Mouse (Mus musculus): ENCODE results near the gene Wwtr1. TPM values are rescaled to one million over a fixed set of nuclear protein-coding genes. Genes with fewer than 3 reads are reported as not detected.

Wwtr1 gene
- polyA plus RNA-seq, 1 experiment from 2014 or later, result 20.4 TPM

DNA sequence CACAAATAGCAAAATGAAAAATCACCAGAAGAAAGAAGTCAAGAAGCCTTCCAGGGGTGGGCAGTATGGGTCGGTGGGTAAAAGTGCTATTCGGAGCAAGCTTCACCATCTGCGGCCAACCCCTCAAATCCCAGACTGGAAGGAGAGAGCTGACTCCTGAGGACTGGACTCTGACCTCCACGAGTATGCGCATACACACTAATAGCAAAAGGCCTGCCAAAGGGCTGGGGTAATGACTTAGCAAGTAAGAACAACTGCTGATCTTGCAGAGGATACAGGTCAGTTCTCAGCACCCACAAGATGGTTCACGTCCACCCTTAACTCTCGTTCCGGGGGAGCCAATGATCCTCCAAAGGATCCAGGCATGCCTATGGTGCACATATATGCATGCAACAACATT is 101.3 kb downstream of the Wwtr1 start:
- ATAC-seq (replicated peaks; ENCODE audit: low FRiP score, low TSS enrichment, low read depth) (no peak), DNase-seq (ENCODE audit: low spot score) (no peak)
- 91% methylated on average over 8 of the region's 8 CpGs for WGBS
- Histone ChIP-seq H3K27me3 (replicated peaks; ENCODE audit: control insufficient read depth, insufficient read depth, low read length) (no peaks in the 10 kb centered on the region), H3K9ac (ENCODE audit: low read length) (no peak overlapping the region), H3K4me3 (ENCODE audit: low read depth, low read length) (no peak overlapping the region), H3K4me1 (replicated peaks; ENCODE audit: control insufficient read depth, insufficient read depth, low read length) (peaks cover 17% of the 10 kb centered on the region), H3K27ac (ENCODE audit: low read depth) (no peak overlapping the region), H3K4me2 (ENCODE audit: low read length) (no peak overlapping the region), H3K36me3 (ENCODE audit: control insufficient read depth, insufficient read depth, low read length) (peaks cover 9% of the 10 kb centered on the region; the same call in 1 of the 2 replicates), H3K9me3 (ENCODE audit: control insufficient read depth, low read length) (no peaks in the 10 kb centered on the region)

DNA sequence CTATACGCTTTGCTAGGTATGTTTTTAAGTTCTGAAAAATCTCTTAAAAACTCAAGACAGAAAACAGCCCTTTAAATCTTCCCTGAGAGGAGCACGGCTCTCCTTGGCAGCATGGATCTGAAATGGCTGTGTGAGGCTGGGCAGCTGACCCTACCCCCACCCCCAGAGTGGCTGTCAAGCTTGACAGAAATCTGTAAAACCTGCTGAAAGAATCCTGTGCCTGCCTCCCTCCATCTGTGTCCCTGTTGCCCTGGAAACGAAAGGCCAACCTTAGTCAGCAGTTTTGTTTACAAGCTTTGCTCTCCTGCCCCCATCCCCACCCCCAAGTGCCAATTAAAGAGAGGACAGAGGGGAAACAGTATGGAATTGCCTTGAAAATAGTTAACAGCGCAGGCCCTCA is 103.3 kb downstream of the Wwtr1 start:
- H3K9ac ChIP-seq (ENCODE audit: low read length), result no peak overlapping the region
- H3K36me3 ChIP-seq (ENCODE audit: control insufficient read depth, insufficient read depth, low read length), result peaks cover 9% of the 10 kb centered on the region; the same call in 1 of the 2 replicates
- H3K4me3 ChIP-seq (ENCODE audit: low read depth, low read length), result no peak overlapping the region
- H3K27ac ChIP-seq (ENCODE audit: low read depth), result no peak overlapping the region
- peaks cover 17% of the 10 kb centered on the region for H3K4me1 ChIP-seq (replicated peaks; ENCODE audit: control insufficient read depth, insufficient read depth, low read length)
- ATAC-seq (replicated peaks; ENCODE audit: low FRiP score, low TSS enrichment, low read depth) (no peak), DNase-seq (ENCODE audit: low spot score) (no peak)
- no peaks in the 10 kb centered on the region for H3K27me3 ChIP-seq (replicated peaks; ENCODE audit: control insufficient read depth, insufficient read depth, low read length)
- 50% methylated on average over 4 of the region's 4 CpGs for WGBS
- H3K4me2 ChIP-seq (ENCODE audit: low read length), result no peak overlapping the region
- no peaks in the 10 kb centered on the region for H3K9me3 ChIP-seq (ENCODE audit: control insufficient read depth, low read length)

DNA sequence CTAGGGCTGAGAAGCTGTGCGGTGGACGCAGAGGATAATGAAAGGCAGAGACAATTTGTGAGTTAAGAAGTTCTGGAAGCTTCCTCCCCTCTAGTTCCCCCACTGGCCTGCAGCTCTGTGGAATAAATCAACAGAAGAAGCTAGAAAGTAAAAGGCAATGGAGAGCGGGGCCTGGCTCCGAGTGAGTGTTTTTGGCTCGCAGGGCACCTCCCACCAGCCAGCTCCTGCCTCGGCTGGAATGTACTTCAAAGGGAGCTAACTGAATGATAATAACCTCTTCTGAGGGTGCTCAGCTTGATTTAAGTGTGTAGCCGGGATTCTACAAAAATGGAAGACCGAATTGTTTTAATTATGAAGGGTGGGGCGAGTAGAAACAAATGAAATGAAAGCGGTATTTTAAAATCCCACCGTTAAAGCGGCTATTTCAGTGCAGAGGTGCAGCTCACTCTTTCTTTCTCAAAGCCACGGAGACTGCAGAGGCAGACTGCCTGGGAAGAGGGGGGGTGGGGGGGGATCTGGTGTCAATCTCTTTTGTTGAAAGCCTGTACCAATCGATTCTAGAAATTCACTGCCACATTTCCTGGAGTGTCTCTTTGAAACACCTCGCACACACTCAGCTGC is 104.6 kb downstream of the Wwtr1 start:
- Histone ChIP-seq H3K4me2 (ENCODE audit: low read length) (peak overlapping the region; percentile 35), H3K36me3 (ENCODE audit: control insufficient read depth, insufficient read depth, low read length) (0 out of 2 replicates have a peak, but pooled peaks cover 2% of the 10 kb centered on the region), H3K9ac (ENCODE audit: low read length) (no peak overlapping the region), H3K27ac (ENCODE audit: low read depth) (peak overlapping the region; percentile 74), H3K27me3 (replicated peaks; ENCODE audit: control insufficient read depth, insufficient read depth, low read length) (no peaks in the 10 kb centered on the region), H3K4me3 (ENCODE audit: low read depth, low read length) (no peak overlapping the region), H3K9me3 (ENCODE audit: control insufficient read depth, low read length) (no peaks in the 10 kb centered on the region), H3K4me1 (replicated peaks; ENCODE audit: control insufficient read depth, insufficient read depth, low read length) (peaks cover 17% of the 10 kb centered on the region)
- ATAC-seq (replicated peaks; ENCODE audit: low FRiP score, low TSS enrichment, low read depth) (peak; percentile 63), DNase-seq (ENCODE audit: low spot score) (peak; percentile 67)
- 11% methylated on average over 15 of the region's 15 CpGs for WGBS

DNA sequence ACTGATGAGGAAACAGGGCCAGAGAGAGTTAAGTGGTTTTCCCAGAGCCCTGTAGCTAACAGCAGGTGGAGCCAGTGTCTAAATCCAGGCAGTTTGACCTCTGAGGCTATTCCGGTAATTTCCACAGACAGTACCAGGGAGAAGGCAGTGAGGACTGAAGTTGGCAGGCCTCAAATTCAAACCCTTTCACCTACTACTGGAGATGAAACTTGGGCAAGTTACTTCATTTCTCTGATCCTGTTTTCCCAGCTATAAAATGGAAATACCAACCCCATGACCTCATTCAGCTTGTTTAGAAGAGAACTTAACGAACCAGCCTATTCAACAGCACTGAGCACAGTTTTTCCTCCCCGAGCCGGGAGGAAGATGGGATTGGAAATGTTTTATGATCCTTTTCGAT is 105.4 kb downstream of the Wwtr1 start:
- ATAC-seq (replicated peaks; ENCODE audit: low FRiP score, low TSS enrichment, low read depth), result peak; percentile 45; the same call in 1 of the 2 replicates
- H3K9ac ChIP-seq (ENCODE audit: low read length), result no peak overlapping the region

DNA sequence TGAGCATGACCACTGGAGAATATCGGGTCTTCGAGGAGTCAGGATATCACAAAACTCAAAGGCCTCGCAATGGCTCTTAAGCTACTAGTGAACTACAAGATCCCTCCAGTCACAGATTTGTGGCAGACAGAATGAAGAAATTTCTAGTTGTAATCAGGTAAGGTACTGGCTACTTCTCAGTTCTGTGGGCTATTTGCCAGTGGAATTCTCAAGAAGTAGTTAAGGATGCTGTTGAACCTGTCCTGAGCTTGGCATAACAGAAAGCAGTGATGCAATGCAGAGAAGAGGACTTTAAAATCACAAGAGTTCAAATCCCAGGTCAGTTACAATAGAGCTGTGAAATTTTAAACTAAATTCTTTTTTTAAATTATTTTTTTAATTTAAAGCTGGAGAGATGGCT is 106.4 kb downstream of the Wwtr1 start:
- H3K4me3 ChIP-seq (ENCODE audit: low read depth, low read length), result no peak overlapping the region
- H3K4me2 ChIP-seq (ENCODE audit: low read length), result no peak overlapping the region
- no peak overlapping the region for H3K27ac ChIP-seq (ENCODE audit: low read depth)
- H3K4me1 ChIP-seq (replicated peaks; ENCODE audit: control insufficient read depth, insufficient read depth, low read length), result peaks cover 20% of the 10 kb centered on the region
- no peaks in the 10 kb centered on the region for H3K27me3 ChIP-seq (replicated peaks; ENCODE audit: control insufficient read depth, insufficient read depth, low read length)
- DNase-seq (ENCODE audit: low spot score) (no peak), ATAC-seq (replicated peaks; ENCODE audit: low FRiP score, low TSS enrichment, low read depth) (no peak)
- no peaks in the 10 kb centered on the region for H3K9me3 ChIP-seq (ENCODE audit: control insufficient read depth, low read length)
- no peaks in the 10 kb centered on the region for H3K36me3 ChIP-seq (ENCODE audit: control insufficient read depth, insufficient read depth, low read length)
- H3K9ac ChIP-seq (ENCODE audit: low read length), result no peak overlapping the region
- 97% methylated on average over 3 of the region's 3 CpGs for WGBS

More for the DNA sequence above, 105.4 kb downstream of the Wwtr1 start:
- Histone ChIP-seq H3K4me3 (ENCODE audit: low read depth, low read length) (no peak overlapping the region), H3K9me3 (ENCODE audit: control insufficient read depth, low read length) (no peaks in the 10 kb centered on the region), H3K4me1 (replicated peaks; ENCODE audit: control insufficient read depth, insufficient read depth, low read length) (peaks cover 20% of the 10 kb centered on the region), H3K36me3 (ENCODE audit: control insufficient read depth, insufficient read depth, low read length) (no peaks in the 10 kb centered on the region), H3K27me3 (replicated peaks; ENCODE audit: control insufficient read depth, insufficient read depth, low read length) (no peaks in the 10 kb centered on the region), H3K27ac (ENCODE audit: low read depth) (peak overlapping the region; percentile 74), H3K4me2 (ENCODE audit: low read length) (peak overlapping the region; percentile 35)
- peak; percentile 60 for DNase-seq (ENCODE audit: low spot score)
- WGBS, result 12% methylated on average over 5 of the region's 5 CpGs

DNA sequence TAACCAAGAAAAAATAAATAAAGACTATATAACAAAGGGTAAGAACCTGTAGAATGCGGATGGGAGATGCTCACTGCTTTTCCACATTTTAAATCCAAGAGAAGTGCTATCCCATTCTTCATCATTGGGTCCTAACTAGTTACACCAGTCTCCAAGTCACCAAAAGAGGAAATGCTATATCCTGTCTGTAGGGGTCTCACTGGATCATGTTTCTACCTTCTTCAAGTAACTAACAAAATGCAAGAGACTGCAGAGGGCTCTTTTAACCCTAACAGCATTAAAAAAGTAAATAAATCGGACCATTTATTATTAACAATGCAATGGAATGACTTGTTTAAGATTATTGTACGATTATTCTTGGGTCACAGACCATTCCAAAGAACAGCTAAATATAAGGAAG is 109.4 kb downstream of the Wwtr1 start:
- no peaks in the 10 kb centered on the region for H3K9me3 ChIP-seq (ENCODE audit: control insufficient read depth, low read length)
- 58% methylated on average over 3 of the region's 3 CpGs for WGBS
- no peak overlapping the region for H3K4me3 ChIP-seq (ENCODE audit: low read depth, low read length)
- no peak overlapping the region for H3K4me2 ChIP-seq (ENCODE audit: low read length)
- H3K36me3 ChIP-seq (ENCODE audit: control insufficient read depth, insufficient read depth, low read length), result peaks cover 19% of the 10 kb centered on the region
- no peaks in the 10 kb centered on the region for H3K27me3 ChIP-seq (replicated peaks; ENCODE audit: control insufficient read depth, insufficient read depth, low read length)
- peaks cover 9% of the 10 kb centered on the region for H3K4me1 ChIP-seq (replicated peaks; ENCODE audit: control insufficient read depth, insufficient read depth, low read length)
- DNase-seq (ENCODE audit: low spot score), result no peak
- ATAC-seq (replicated peaks; ENCODE audit: low FRiP score, low TSS enrichment, low read depth), result no peak
- no peak overlapping the region for H3K9ac ChIP-seq (ENCODE audit: low read length)
- no peak overlapping the region for H3K27ac ChIP-seq (ENCODE audit: low read depth)

DNA sequence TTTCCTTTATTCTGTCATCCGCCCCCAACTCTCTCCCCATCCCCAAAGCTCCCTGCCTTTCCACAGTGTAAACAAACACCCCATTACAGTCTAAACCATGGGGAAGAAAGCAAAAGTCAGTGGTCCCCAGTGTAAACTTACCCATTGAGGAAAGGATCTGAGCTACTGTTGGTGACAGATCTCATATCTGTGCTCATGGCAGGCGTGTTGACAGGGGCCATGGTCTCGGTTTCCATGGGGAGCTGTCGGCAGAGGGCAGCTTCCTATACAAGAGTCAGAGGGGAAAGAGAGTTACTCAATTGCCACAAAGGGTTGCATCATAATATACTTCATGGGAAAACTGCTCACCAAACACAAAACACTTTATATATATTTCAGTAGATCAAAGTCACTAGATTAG is 112.4 kb downstream of the Wwtr1 start:
- Histone ChIP-seq H3K4me2 (ENCODE audit: low read length) (no peak overlapping the region), H3K27me3 (replicated peaks; ENCODE audit: control insufficient read depth, insufficient read depth, low read length) (no peaks in the 10 kb centered on the region), H3K4me1 (replicated peaks; ENCODE audit: control insufficient read depth, insufficient read depth, low read length) (0 out of 2 replicates have a peak, but pooled peaks cover 3% of the 10 kb centered on the region), H3K4me3 (ENCODE audit: low read depth, low read length) (no peak overlapping the region), H3K27ac (ENCODE audit: low read depth) (no peak overlapping the region), H3K9me3 (ENCODE audit: control insufficient read depth, low read length) (no peaks in the 10 kb centered on the region), H3K9ac (ENCODE audit: low read length) (no peak overlapping the region), H3K36me3 (ENCODE audit: control insufficient read depth, insufficient read depth, low read length) (peaks cover 30% of the 10 kb centered on the region)
- 74% methylated on average over 4 of the region's 4 CpGs for WGBS
- no peak for ATAC-seq (replicated peaks; ENCODE audit: low FRiP score, low TSS enrichment, low read depth)
- DNase-seq (ENCODE audit: low spot score), result no peak

DNA sequence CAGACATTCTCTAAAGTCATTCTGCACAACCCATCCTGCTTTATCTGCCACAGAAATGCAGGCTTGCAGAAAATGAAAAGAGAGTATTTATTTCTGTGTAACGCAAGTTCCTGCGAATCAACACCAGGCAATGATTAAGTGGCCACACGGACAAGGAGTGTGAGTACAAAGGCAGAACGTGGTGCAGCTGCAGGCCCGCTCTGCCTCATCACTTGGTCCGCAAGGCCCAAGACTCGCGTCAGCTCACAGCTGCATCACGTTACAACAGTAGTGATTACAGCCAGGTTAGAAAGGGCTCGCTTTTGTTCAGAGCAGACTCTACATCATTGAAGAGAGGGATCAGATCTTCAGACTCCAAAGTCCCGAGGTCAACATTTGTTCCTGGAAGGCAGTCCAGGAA is 117.1 kb downstream of the Wwtr1 start:
- H3K4me3 ChIP-seq (ENCODE audit: low read depth, low read length), result no peak overlapping the region
- no peaks in the 10 kb centered on the region for H3K27me3 ChIP-seq (replicated peaks; ENCODE audit: control insufficient read depth, insufficient read depth, low read length)
- WGBS, result 41% methylated on average over 11 of the region's 11 CpGs
- DNase-seq (ENCODE audit: low spot score), result peak; percentile 48
- H3K9me3 ChIP-seq (ENCODE audit: control insufficient read depth, low read length), result no peaks in the 10 kb centered on the region
- no peak overlapping the region for H3K27ac ChIP-seq (ENCODE audit: low read depth)
- H3K4me1 ChIP-seq (replicated peaks; ENCODE audit: control insufficient read depth, insufficient read depth, low read length), result no peaks in the 10 kb centered on the region
- no peak overlapping the region for H3K4me2 ChIP-seq (ENCODE audit: low read length)
- peaks cover 32% of the 10 kb centered on the region for H3K36me3 ChIP-seq (ENCODE audit: control insufficient read depth, insufficient read depth, low read length)
- no peak for ATAC-seq (replicated peaks; ENCODE audit: low FRiP score, low TSS enrichment, low read depth)
- H3K9ac ChIP-seq (ENCODE audit: low read length), result no peak overlapping the region

DNA sequence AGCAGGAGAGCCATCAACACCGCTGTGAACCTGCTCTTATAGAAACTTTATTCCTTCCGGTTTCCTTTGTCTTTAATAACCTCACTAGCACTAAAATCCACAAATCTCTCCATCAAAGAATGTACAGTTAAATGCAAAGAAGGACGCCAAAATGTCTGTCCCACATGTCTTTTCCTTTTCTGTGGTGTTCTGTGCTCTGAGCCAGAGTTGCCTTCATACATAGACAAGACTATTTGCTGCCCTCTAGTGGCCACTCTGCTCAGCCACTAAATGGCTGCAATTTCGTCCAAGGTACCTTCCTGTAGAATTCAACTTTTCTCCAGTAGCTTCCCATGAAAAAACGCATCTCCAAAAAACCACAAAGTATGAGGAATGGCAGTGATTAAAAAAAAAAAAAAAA is 127.3 kb downstream of the Wwtr1 start:
- Histone ChIP-seq H3K4me1 (replicated peaks; ENCODE audit: control insufficient read depth, insufficient read depth, low read length) (no peaks in the 10 kb centered on the region), H3K36me3 (ENCODE audit: control insufficient read depth, insufficient read depth, low read length) (no peaks in the 10 kb centered on the region), H3K4me2 (ENCODE audit: low read length) (no peak overlapping the region), H3K27ac (ENCODE audit: low read depth) (no peak overlapping the region), H3K9ac (ENCODE audit: low read length) (no peak overlapping the region), H3K27me3 (replicated peaks; ENCODE audit: control insufficient read depth, insufficient read depth, low read length) (no peaks in the 10 kb centered on the region), H3K9me3 (ENCODE audit: control insufficient read depth, low read length) (no peaks in the 10 kb centered on the region), H3K4me3 (ENCODE audit: low read depth, low read length) (no peak overlapping the region)
- 31% methylated on average over 5 of the region's 5 CpGs for WGBS
- DNase-seq (ENCODE audit: low spot score) (peak; percentile 75), ATAC-seq (replicated peaks; ENCODE audit: low FRiP score, low TSS enrichment, low read depth) (peak; percentile 53; the same call in 1 of the 2 replicates)

Data from intestine, embryonic 14.5 days (tissue).